Mouse (Mus musculus) hematopoietic stem cell, adult 5-6 weeks (primary cell): ENCODE measurements at regions not wholly inside any gene's neighbourhood (a gene's known extent, or its start where the extent isn't known, plus 50 kb on each side); places are given as distances from the start of the nearest gene placed in this dataset.
A peak's percentile ranks its signal among the peaks of the same experiment; 100 is the strongest.
"Not testable (repeated sequence)": the region's sequence is repeated elsewhere in the genome, so short reads cannot be mapped to it uniquely, and the experiment has no call there.

Experiments used
- ATAC-seq, 2 experiments: fragments of 125-278 bp in 1 of 2; replicated peaks in 1 of 2; 2 replicates each; pipeline ENCODE4 v1.8.0; 2016 to 2017; ENCODE audit warnings: inconsistent platforms in 2 of 2, mild to moderate bottlenecking in 2 of 2, moderate number of reproducible peaks in 2 of 2, low read depth in 1 of 2, moderate TSS enrichment in 1 of 2; ENCODE audit not compliant: low FRiP score in 2 of 2, poor library complexity in 2 of 2, severe bottlenecking in 2 of 2, insufficient read depth in 1 of 2, low TSS enrichment in 1 of 2

- not testable (repeated sequence) for ATAC-seq
These were observed 115.6 kb downstream of the Sec16b start for GRCm38 (mm10) chr1:157622156-157622555.

GRCm38 (mm10) chr1:157632586-157632985, 126.1 kb downstream of the Sec16b start:
- ATAC-seq = no peak

- peak; percentile 42 to 44; a peak in 3 of 4 replicates for ATAC-seq
These were observed 126.9 kb downstream of the Sec16b start for GRCm38 (mm10) chr1:157633470-157633869.

GRCm38 (mm10) chr1:157635776-157636175, 129.2 kb downstream of the Sec16b start:
- ATAC-seq = no peak

- no peak for ATAC-seq
These were observed 137.0 kb downstream of the Sec16b start for GRCm38 (mm10) chr1:157643524-157643923.

GRCm38 (mm10) chr1:157645682-157646421, 139.3 kb downstream of the Sec16b start:
- ATAC-seq = no peak

GRCm38 (mm10) chr1:157655446-157655845, 148.9 kb downstream of the Sec16b start:
- no peak for ATAC-seq

- no peak for ATAC-seq
These were observed 163.1 kb downstream of the Sec16b start for GRCm38 (mm10) chr1:157669626-157670025.

- ATAC-seq = no peak
These were observed 177.8 kb downstream of the Sec16b start for GRCm38 (mm10) chr1:157684356-157684755.

- no peak for ATAC-seq
These were observed 188.7 kb downstream of the Sec16b start for GRCm38 (mm10) chr1:157695198-157695597.

GRCm38 (mm10) chr1:157703639-157704038, 197.1 kb downstream of the Sec16b start:
- ATAC-seq = no peak

GRCm38 (mm10) chr1:157705364-157705763, 198.8 kb downstream of the Sec16b start:
- no peak for ATAC-seq

- ATAC-seq = no peak
These were observed 200.7 kb downstream of the Sec16b start for GRCm38 (mm10) chr1:157707256-157707655.

- ATAC-seq = no peak
These were observed 202.6 kb downstream of the Sec16b start for GRCm38 (mm10) chr1:157709117-157709516.

GRCm38 (mm10) chr1:157710870-157711269, 204.3 kb downstream of the Sec16b start:
- ATAC-seq = no peak

GRCm38 (mm10) chr1:157712519-157712918, 206.0 kb downstream of the Sec16b start:
- ATAC-seq = no peak

- no peak for ATAC-seq
These were observed 207.3 kb downstream of the Sec16b start for GRCm38 (mm10) chr1:157713851-157714250.

- ATAC-seq = no peak
These were observed 209.1 kb downstream of the Sec16b start for GRCm38 (mm10) chr1:157715632-157716031.

GRCm38 (mm10) chr1:157717131-157717530, 210.6 kb downstream of the Sec16b start:
- ATAC-seq = no peak
